Mouse (Mus musculus) liver, embryonic 14.5 days (tissue): ENCODE measurements around the gene Cdkn2a. TPM values are rescaled to one million over a fixed set of nuclear protein-coding genes. Genes with fewer than 3 reads are reported as not detected.

ENCODE experiments used
- ATAC-seq: fragments of 200-750 bp; cut with Nextera tagmentation; 2 replicates; pipeline ENCODE4 v1.8.0; 2017; ENCODE audit warnings: moderate number of reproducible peaks, mild to moderate bottlenecking, moderate library complexity; ENCODE audit not compliant: insufficient read depth
- DNase-seq, 3 experiments: peaks; one replicate each; pipeline ENCODE4 v3.0.0-alpha.2; 2012 to 2013; ENCODE audit warnings: low read depth in 3 of 3, low spot score in 3 of 3
- H3K27ac ChIP-seq: fragments of 300-500 bp; sonication (generic); 2 replicates; pipeline ENCODE4 v1.5.1; 2014; ENCODE audit warnings: moderate library complexity, mild to moderate bottlenecking, control low read depth, inconsistent platforms
- H3K27me3 ChIP-seq: fragments of 300-500 bp; sonication (generic); 2 replicates; pipeline ENCODE4 v1.6.1; 2014; ENCODE audit warnings: mild to moderate bottlenecking, low read length, moderate library complexity; ENCODE audit not compliant: control insufficient read depth, insufficient read depth
- H3K36me3 ChIP-seq: fragments of 300-500 bp; sonication (generic); replicated peaks from 2 replicates; pipeline ENCODE4 v1.6.1; 2014; ENCODE audit warnings: low read depth; ENCODE audit not compliant: control insufficient read depth, insufficient read depth
- H3K4me1 ChIP-seq, 2 experiments: fragments of 200-500 bp in 1 of 2; fragments of 300-500 bp in 1 of 2; sonication (generic) in 1 of 2; replicated peaks; 2 replicates each; pipeline ENCODE4 v1.6.1; 2012 to 2014; ENCODE audit warnings: antibody characterized with exemption in 1 of 2, inconsistent platforms in 1 of 2, low read length in 1 of 2; ENCODE audit not compliant: control insufficient read depth in 2 of 2, insufficient read depth in 2 of 2
- H3K4me2 ChIP-seq: fragments of 300-500 bp; sonication (generic); 2 replicates; pipeline ENCODE4 v1.6.1; 2014; ENCODE audit warnings: low read depth, mild to moderate bottlenecking, control low read depth, moderate library complexity
- H3K4me3 ChIP-seq, 2 experiments: fragments of 200-500 bp in 1 of 2; fragments of 300-500 bp in 1 of 2; sonication (generic) in 1 of 2; 2 replicates each; pipeline ENCODE4 v1.5.1; 2012 to 2014; ENCODE audit warnings: low read depth in 2 of 2, low read length in 2 of 2, mild to moderate bottlenecking in 2 of 2, control low read depth in 1 of 2, inconsistent platforms in 1 of 2, moderate library complexity in 1 of 2; ENCODE audit not compliant: insufficient read depth in 1 of 2
- H3K9ac ChIP-seq: fragments of 300-500 bp; sonication (generic); replicated peaks from 2 replicates; pipeline ENCODE4 v1.6.1; 2014; ENCODE audit warnings: mild to moderate bottlenecking, control low read depth, moderate library complexity
- H3K9me3 ChIP-seq: fragments of 300-500 bp; sonication (generic); 2 replicates; pipeline ENCODE4 v1.6.1; 2016; ENCODE audit warnings: low read length, mixed read lengths; ENCODE audit not compliant: control insufficient read depth
- CTCF ChIP-seq: IDR thresholded peaks from 2 replicates; pipeline ENCODE4 v1.5.1; 2016; ENCODE audit warnings: antibody characterized with exemption, low read depth, control low read depth
- EP300 ChIP-seq: IDR thresholded peaks from 2 replicates; pipeline ENCODE4 v1.6.1; 2016; ENCODE audit warnings: antibody characterized with exemption, low read depth
- WGBS: fragments of 180-500 bp; shearing (Covaris S2); extraction: QIAGEN DNeasy Blood & Tissue Kit; methylation state at CpG from one replicate; pipeline ENCODE4 v1.1.7; 2014; ENCODE audit not compliant: insufficient replicate concordance; 5-methylcytosine and 5-hydroxymethylcytosine counted together
- polyA plus RNA-seq, 2 experiments: library from polyadenylated mRNA; depleted of rRNA in 1 of 2; stranded (reverse) in 1 of 2; unstranded in 1 of 2; fragments of >200 nt; fragmentation: Nextera tagmentation in 1 of 2; extraction: Ambion mirVana in 1 of 2; gene quantifications; 2 replicates each; pipeline versions ENCODE4 v1.2.1 to v1.2.3; 2012 to 2014

Cdkn2a gene
- not detected in 2 replicates for polyA plus RNA-seq (2012; rRNA removed)
- polyA plus RNA-seq (2014; fragmentation: Nextera tagmentation; extraction: Ambion mirVana): not detected in 2 replicates

DNA sequence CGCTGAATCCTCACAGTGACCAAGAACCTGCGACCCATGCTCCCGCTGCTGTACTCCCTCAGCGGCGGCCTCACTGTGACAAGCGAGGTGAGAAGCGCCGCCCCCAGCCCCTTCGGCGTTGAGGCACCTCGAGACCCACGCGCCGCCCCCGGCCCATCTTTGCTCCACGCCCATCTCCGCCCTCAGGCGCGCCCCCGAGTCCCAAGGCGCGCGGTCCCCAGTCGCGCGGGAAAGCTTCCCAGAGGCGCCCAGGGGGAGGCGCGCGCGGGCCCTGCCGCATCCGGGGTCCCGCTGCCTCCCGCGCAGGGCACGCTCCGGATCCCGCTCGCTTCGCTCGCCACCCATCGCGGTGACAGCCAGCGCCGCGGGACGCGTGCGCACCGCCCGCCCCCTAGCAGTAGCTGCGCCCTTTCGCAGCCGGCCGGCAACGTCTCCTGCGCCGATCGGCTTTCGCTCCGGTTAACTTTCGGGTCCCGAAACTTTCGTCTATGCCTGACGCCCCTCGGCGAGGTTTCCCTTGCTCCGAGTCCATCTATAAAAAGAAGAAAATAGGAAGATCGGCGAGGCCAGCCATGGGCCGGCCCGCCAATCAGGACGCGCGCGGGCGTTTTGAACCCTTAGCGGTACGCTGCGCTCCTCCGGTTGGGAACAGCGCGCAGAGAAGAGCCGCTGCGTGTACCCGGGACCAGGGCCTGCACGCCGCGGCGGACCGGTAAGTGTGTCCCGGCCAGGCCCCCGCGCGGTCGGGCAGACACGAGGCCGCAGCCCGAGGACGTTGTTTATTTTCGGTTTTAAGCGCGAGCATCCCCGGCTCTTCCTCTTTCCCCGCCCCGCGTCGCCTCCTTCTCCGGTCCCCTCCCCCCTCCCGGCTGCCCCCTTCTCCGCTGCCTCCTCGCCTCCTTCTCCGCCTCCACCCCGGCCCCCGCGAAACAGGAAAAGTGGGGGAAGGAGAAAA is at the start of gene Cdkn2a:
TSS of gene Cdkn2a (minus strand) at position 168 of the 955 bp plus-strand sequence.
- Histone ChIP-seq H3K4me3 (peak within 1 kb of the TSS; percentile 54 to 59), H3K4me1 (no peaks in the 10 kb centered on the region), H3K9ac (no peak within 1 kb of the TSS), H3K9me3 (no peaks in the 10 kb centered on the region), H3K27me3 (peaks cover 89% of the 10 kb centered on the region), H3K4me2 (peak within 1 kb of the TSS; percentile 71), H3K27ac (no peak within 1 kb of the TSS), H3K36me3 (no peaks in the 10 kb centered on the region)
- ATAC-seq (peak; percentile 37; the same call in 1 of the 2 replicates), DNase-seq (no peak)
- under 1% methylated on average over 108 of the region's 117 CpGs for WGBS
- TF ChIP-seq CTCF (no peak), EP300 (no peak)

DNA sequence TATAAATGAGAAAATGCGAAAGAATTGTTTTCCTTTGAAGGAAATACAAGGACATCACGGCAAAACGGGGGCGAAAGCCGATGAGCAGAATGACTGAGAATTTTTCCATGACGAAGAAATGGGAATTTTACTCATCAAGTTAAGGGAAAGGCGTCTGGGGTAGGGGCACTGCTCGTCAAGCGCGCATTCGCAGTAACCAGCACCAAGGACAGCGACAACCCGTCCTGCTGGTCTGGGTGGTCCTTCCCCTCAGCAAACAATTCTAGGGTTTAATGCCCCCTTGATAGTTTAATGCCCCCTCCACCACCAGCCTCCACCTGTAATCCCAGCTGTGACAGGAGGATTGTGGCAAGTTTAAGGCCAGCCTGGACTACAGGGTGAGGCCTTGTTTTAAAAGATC is 19.0 kb upstream of the Cdkn2a start:
- H3K36me3 ChIP-seq: no peaks in the 10 kb centered on the region
- ATAC-seq (no peak), DNase-seq (no peak)
- H3K4me2 ChIP-seq: no peak overlapping the region
- no peak overlapping the region for H3K27ac ChIP-seq
- no peaks in the 10 kb centered on the region for H3K9me3 ChIP-seq
- TF ChIP-seq CTCF (no peak), EP300 (no peak)
- peaks cover 18% of the 10 kb centered on the region for H3K27me3 ChIP-seq
- H3K9ac ChIP-seq: no peak overlapping the region
- no peak overlapping the region for H3K4me3 ChIP-seq
- peaks cover 2 to 3% of the 10 kb centered on the region in 2 experiments; a peak in 1 of 4 replicates for H3K4me1 ChIP-seq
- WGBS: 12% methylated on average over 13 of the region's 13 CpGs

DNA sequence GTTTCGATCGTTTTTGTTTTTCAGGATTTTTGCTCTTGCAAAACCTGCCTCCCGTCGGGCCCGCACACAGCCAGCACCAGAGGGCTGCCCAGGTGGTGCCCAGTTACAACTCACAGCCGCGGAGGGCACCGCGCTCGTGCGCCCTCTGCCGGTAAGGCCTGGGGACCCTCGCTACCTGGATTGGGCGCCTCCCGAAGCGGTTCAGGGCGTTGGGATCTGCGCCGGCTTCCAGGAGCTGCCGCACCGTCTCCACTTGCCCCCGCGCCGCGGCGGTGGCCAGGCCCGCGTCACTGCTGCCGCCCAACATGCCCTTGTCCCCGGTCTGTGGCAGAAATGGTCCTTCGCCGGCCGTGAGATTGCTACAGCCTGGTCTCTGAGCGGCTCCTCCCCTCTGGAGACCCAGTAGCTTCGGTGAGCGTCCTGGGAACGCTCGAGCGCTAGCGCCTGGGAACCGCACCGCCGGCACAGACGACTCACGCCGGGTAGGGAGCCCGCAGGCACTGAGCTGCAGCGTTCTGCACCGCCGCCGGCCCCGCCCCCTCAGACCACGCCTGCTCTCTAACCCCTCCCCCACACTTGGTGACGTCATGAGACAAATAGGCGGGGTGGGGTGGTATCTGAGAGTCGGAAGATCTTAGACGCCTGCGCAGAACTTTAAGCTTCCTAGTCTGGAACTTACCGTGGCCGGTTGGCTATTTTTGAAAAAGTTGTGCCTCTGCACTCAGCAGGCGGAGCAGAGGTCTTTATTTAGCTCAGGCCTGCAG is 16.2 kb upstream of the Cdkn2a start, which contains the start of gene Cdkn2b:
TSS of gene Cdkn2b (minus strand) at position 549 of the 764 bp plus-strand sequence.
- peak; percentile 94 for ATAC-seq
- H3K27ac ChIP-seq: no peak within 1 kb of the TSS

DNA sequence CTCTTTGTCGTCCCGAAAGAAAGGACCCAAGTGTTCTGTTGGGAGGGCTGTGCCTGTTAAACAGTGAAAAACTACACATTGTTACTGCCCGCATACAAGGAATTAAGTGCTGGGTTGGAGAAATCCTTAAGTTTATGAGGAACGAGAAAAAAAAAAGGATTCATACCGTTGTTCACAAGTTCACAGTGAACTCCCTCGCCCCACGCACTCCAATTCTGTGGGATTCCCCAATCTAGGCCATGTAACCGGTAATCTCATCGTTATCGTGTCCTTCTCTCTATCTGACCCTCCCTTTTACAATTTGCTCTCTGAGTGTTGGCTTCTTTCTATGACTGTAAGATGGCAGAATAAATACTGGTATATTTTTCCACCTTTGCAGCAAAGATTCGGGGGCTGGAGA is 15.5 kb upstream of the Cdkn2a start:
- H3K27me3 ChIP-seq: peaks cover 50% of the 10 kb centered on the region
- TF ChIP-seq EP300: no peak
- no peak for TF ChIP-seq CTCF
- ATAC-seq: no peak
- H3K27ac ChIP-seq: no peak overlapping the region
- peaks cover 2 to 3% of the 10 kb centered on the region in 2 experiments; a peak in 1 of 4 replicates for H3K4me1 ChIP-seq
- H3K9ac ChIP-seq: no peak overlapping the region
- H3K9me3 ChIP-seq: no peaks in the 10 kb centered on the region
- peak overlapping the region in 1 of 2 experiments; percentile 59; a peak in 2 of 4 replicates for H3K4me3 ChIP-seq
- WGBS: 4% methylated on average over 11 of the region's 11 CpGs
- DNase-seq: no peak
- H3K4me2 ChIP-seq: peak overlapping the region; percentile 83
- no peaks in the 10 kb centered on the region for H3K36me3 ChIP-seq

More for the DNA sequence above, 16.2 kb upstream of the Cdkn2a start, which contains the start of gene Cdkn2b:
- Histone ChIP-seq H3K9me3 (no peaks in the 10 kb centered on the region), H3K4me2 (peak within 1 kb of the TSS; percentile 83), H3K4me1 (peaks cover 2 to 3% of the 10 kb centered on the region in 2 experiments; a peak in 1 of 4 replicates), H3K9ac (0 out of 2 replicates have a peak within 1 kb of the TSS, but pooled peaks have one; percentile 16), H3K36me3 (no peaks in the 10 kb centered on the region), H3K27me3 (peaks cover 44% of the 10 kb centered on the region), H3K4me3 (peak within 1 kb of the TSS; percentile 46 to 59)
- peak; percentile 65 to 70 (median 66) for DNase-seq
- under 1% methylated on average over 61 of the region's 61 CpGs for WGBS
- TF ChIP-seq EP300 (no peak), CTCF (peak; percentile 85)
